Mouse (Mus musculus): ENCODE measurements around the gene Dip2b.

GRCm38 (mm10) chr15:100186882-100187672 lies 148.6 kb downstream of the Dip2b start:
- no peak for TF ChIP-seq POLR2A (IDR thresholded peaks at IDR 0.05; ENCODE audit: control insufficient read depth, low read depth, low read length)
- TF ChIP-seq CTCF (IDR thresholded peaks at IDR 0.05; ENCODE audit: control insufficient read depth, insufficient read depth, insufficient replicate concordance, low read depth, low read length) = no peak
